Mouse (Mus musculus): ENCODE data around the gene Med21. TPM values are rescaled to one million over a fixed set of nuclear protein-coding genes. Genes with fewer than 3 reads are reported as not detected.
A peak's percentile ranks its signal among the peaks of the same experiment; 100 is the strongest.

Med21 gene
- polyA plus RNA-seq, 1 experiment from 2014 or later = 133 TPM

- no peak overlapping the region for H3K27ac ChIP-seq (ENCODE audit: low read depth, low read length)
- ATAC-seq (replicated peaks; ENCODE audit: insufficient number of reproducible peaks, low FRiP score, low TSS enrichment) = no peak
- H3K4me2 ChIP-seq = no peak overlapping the region
- H3K36me3 ChIP-seq (ENCODE audit: control insufficient read depth, insufficient read depth, low read length) = no peaks in the 10 kb centered on the region
- no peak overlapping the region for H3K4me3 ChIP-seq (ENCODE audit: low read depth, low read length)
- WGBS (ENCODE audit: insufficient replicate concordance) = 74% methylated on average over 6 of the region's 6 CpGs
- H3K9me3 ChIP-seq (replicated peaks; ENCODE audit: control insufficient read depth, low read length) = no peaks in the 10 kb centered on the region; the same call in 1 of the 2 replicates
- H3K27me3 ChIP-seq (ENCODE audit: control insufficient read depth, insufficient read depth, low read length) = no peaks in the 10 kb centered on the region
- H3K9ac ChIP-seq (ENCODE audit: low read depth, low read length) = no peak overlapping the region
- peaks cover 17% of the 10 kb centered on the region for H3K4me1 ChIP-seq (ENCODE audit: control insufficient read depth, insufficient read depth, low read length)
Measured at GRCm38 (mm10) chr6:146666811-146667210, 24.5 kb downstream of the Med21 start.

GRCm38 (mm10) chr6:146668606-146669005 lies 26.3 kb downstream of the Med21 start:
- no peaks in the 10 kb centered on the region for H3K36me3 ChIP-seq (ENCODE audit: control insufficient read depth, insufficient read depth, low read length)
- peak overlapping the region; percentile 34; the same call in 1 of the 2 replicates for H3K9ac ChIP-seq (ENCODE audit: low read depth, low read length)
- H3K27ac ChIP-seq (ENCODE audit: low read depth, low read length) = 0 out of 2 replicates have a peak overlapping the region, but pooled peaks have one; percentile 46
- peaks cover 21% of the 10 kb centered on the region for H3K4me1 ChIP-seq (ENCODE audit: control insufficient read depth, insufficient read depth, low read length)
- ATAC-seq (replicated peaks; ENCODE audit: insufficient number of reproducible peaks, low FRiP score, low TSS enrichment) = no peak
- no peak overlapping the region for H3K4me2 ChIP-seq
- H3K4me3 ChIP-seq (ENCODE audit: low read depth, low read length) = no peak overlapping the region
- no peaks in the 10 kb centered on the region for H3K27me3 ChIP-seq (ENCODE audit: control insufficient read depth, insufficient read depth, low read length)
- no peaks in the 10 kb centered on the region; the same call in 1 of the 2 replicates for H3K9me3 ChIP-seq (replicated peaks; ENCODE audit: control insufficient read depth, low read length)

GRCm38 (mm10) chr6:146670956-146671855 lies 28.9 kb downstream of the Med21 start:
- no peak for ATAC-seq (replicated peaks; ENCODE audit: insufficient number of reproducible peaks, low FRiP score, low TSS enrichment)
- H3K9ac ChIP-seq (ENCODE audit: low read depth, low read length) = peak overlapping the region; percentile 52
- H3K27ac ChIP-seq (ENCODE audit: low read depth, low read length) = peak overlapping the region; percentile 73
- H3K4me1 ChIP-seq (ENCODE audit: control insufficient read depth, insufficient read depth, low read length) = peaks cover 19% of the 10 kb centered on the region
- no peaks in the 10 kb centered on the region for H3K27me3 ChIP-seq (ENCODE audit: control insufficient read depth, insufficient read depth, low read length)
- H3K4me2 ChIP-seq = peak overlapping the region; percentile 39
- H3K36me3 ChIP-seq (ENCODE audit: control insufficient read depth, insufficient read depth, low read length) = no peaks in the 10 kb centered on the region
- H3K4me3 ChIP-seq (ENCODE audit: low read depth, low read length) = no peak overlapping the region
- WGBS (ENCODE audit: insufficient replicate concordance) = 39% methylated on average over 15 of the region's 15 CpGs
- no peaks in the 10 kb centered on the region; the same call in 1 of the 2 replicates for H3K9me3 ChIP-seq (replicated peaks; ENCODE audit: control insufficient read depth, low read length)

- H3K27ac ChIP-seq (ENCODE audit: low read depth, low read length) = peak overlapping the region; percentile 73
- no peaks in the 10 kb centered on the region; the same call in 1 of the 2 replicates for H3K9me3 ChIP-seq (replicated peaks; ENCODE audit: control insufficient read depth, low read length)
- WGBS (ENCODE audit: insufficient replicate concordance) = 47% methylated on average over 5 of the region's 5 CpGs
- no peak overlapping the region for H3K4me3 ChIP-seq (ENCODE audit: low read depth, low read length)
- H3K4me2 ChIP-seq = no peak overlapping the region
- no peaks in the 10 kb centered on the region for H3K27me3 ChIP-seq (ENCODE audit: control insufficient read depth, insufficient read depth, low read length)
- H3K36me3 ChIP-seq (ENCODE audit: control insufficient read depth, insufficient read depth, low read length) = no peaks in the 10 kb centered on the region
- no peak for ATAC-seq (replicated peaks; ENCODE audit: insufficient number of reproducible peaks, low FRiP score, low TSS enrichment)
- H3K4me1 ChIP-seq (ENCODE audit: control insufficient read depth, insufficient read depth, low read length) = peaks cover 20% of the 10 kb centered on the region
- H3K9ac ChIP-seq (ENCODE audit: low read depth, low read length) = 0 out of 2 replicates have a peak overlapping the region, but pooled peaks have one; percentile 39
Measured at GRCm38 (mm10) chr6:146672106-146672505, 29.8 kb downstream of the Med21 start.

- ATAC-seq (replicated peaks; ENCODE audit: insufficient number of reproducible peaks, low FRiP score, low TSS enrichment) = no peak
- Histone ChIP-seq H3K27ac (ENCODE audit: low read depth, low read length) (no peak overlapping the region), H3K4me2 (no peak overlapping the region), H3K9me3 (replicated peaks; ENCODE audit: control insufficient read depth, low read length) (no peaks in the 10 kb centered on the region; the same call in 1 of the 2 replicates), H3K27me3 (ENCODE audit: control insufficient read depth, insufficient read depth, low read length) (no peaks in the 10 kb centered on the region), H3K4me1 (ENCODE audit: control insufficient read depth, insufficient read depth, low read length) (peaks cover 31% of the 10 kb centered on the region), H3K9ac (ENCODE audit: low read depth, low read length) (no peak overlapping the region), H3K4me3 (ENCODE audit: low read depth, low read length) (no peak overlapping the region), H3K36me3 (ENCODE audit: control insufficient read depth, insufficient read depth, low read length) (no peaks in the 10 kb centered on the region)
- 79% methylated on average over 4 of the region's 4 CpGs for WGBS (ENCODE audit: insufficient replicate concordance)
Measured at GRCm38 (mm10) chr6:146673696-146674095, 31.3 kb downstream of the Med21 start.

- ATAC-seq (replicated peaks; ENCODE audit: insufficient number of reproducible peaks, low FRiP score, low TSS enrichment) = no peak
- H3K4me1 ChIP-seq (ENCODE audit: control insufficient read depth, insufficient read depth, low read length) = peaks cover 29% of the 10 kb centered on the region
- H3K9ac ChIP-seq (ENCODE audit: low read depth, low read length) = peak overlapping the region; percentile 39; the same call in 1 of the 2 replicates
- H3K27ac ChIP-seq (ENCODE audit: low read depth, low read length) = peak overlapping the region; percentile 89
- no peaks in the 10 kb centered on the region for H3K36me3 ChIP-seq (ENCODE audit: control insufficient read depth, insufficient read depth, low read length)
- no peaks in the 10 kb centered on the region for H3K27me3 ChIP-seq (ENCODE audit: control insufficient read depth, insufficient read depth, low read length)
- H3K9me3 ChIP-seq (replicated peaks; ENCODE audit: control insufficient read depth, low read length) = no peaks in the 10 kb centered on the region; the same call in 1 of the 2 replicates
- 72% methylated on average over 8 of the region's 8 CpGs for WGBS (ENCODE audit: insufficient replicate concordance)
- H3K4me2 ChIP-seq = no peak overlapping the region
- H3K4me3 ChIP-seq (ENCODE audit: low read depth, low read length) = no peak overlapping the region
Measured at GRCm38 (mm10) chr6:146674420-146674819, 32.1 kb downstream of the Med21 start.

GRCm38 (mm10) chr6:146674881-146675536 lies 32.7 kb downstream of the Med21 start:
- Histone ChIP-seq H3K4me2 (no peak overlapping the region), H3K27ac (ENCODE audit: low read depth, low read length) (peak overlapping the region; percentile 89), H3K36me3 (ENCODE audit: control insufficient read depth, insufficient read depth, low read length) (no peaks in the 10 kb centered on the region), H3K9ac (ENCODE audit: low read depth, low read length) (peak overlapping the region; percentile 39; the same call in 1 of the 2 replicates), H3K4me1 (ENCODE audit: control insufficient read depth, insufficient read depth, low read length) (peaks cover 29% of the 10 kb centered on the region), H3K9me3 (replicated peaks; ENCODE audit: control insufficient read depth, low read length) (peaks cover 3% of the 10 kb centered on the region), H3K4me3 (ENCODE audit: low read depth, low read length) (no peak overlapping the region), H3K27me3 (ENCODE audit: control insufficient read depth, insufficient read depth, low read length) (no peaks in the 10 kb centered on the region)
- WGBS (ENCODE audit: insufficient replicate concordance) = 25% methylated on average over 4 of the region's 4 CpGs
- ATAC-seq (replicated peaks; ENCODE audit: insufficient number of reproducible peaks, low FRiP score, low TSS enrichment) = peak; percentile 60

- WGBS (ENCODE audit: insufficient replicate concordance) = 41% methylated on average over 10 of the region's 10 CpGs
- Histone ChIP-seq H3K4me2 (no peak overlapping the region), H3K9ac (ENCODE audit: low read depth, low read length) (no peak overlapping the region), H3K9me3 (replicated peaks; ENCODE audit: control insufficient read depth, low read length) (peaks cover 3% of the 10 kb centered on the region; the same call in 1 of the 2 replicates), H3K4me3 (ENCODE audit: low read depth, low read length) (no peak overlapping the region), H3K36me3 (ENCODE audit: control insufficient read depth, insufficient read depth, low read length) (no peaks in the 10 kb centered on the region), H3K4me1 (ENCODE audit: control insufficient read depth, insufficient read depth, low read length) (peaks cover 23% of the 10 kb centered on the region), H3K27me3 (ENCODE audit: control insufficient read depth, insufficient read depth, low read length) (no peaks in the 10 kb centered on the region), H3K27ac (ENCODE audit: low read depth, low read length) (peak overlapping the region; percentile 16; the same call in 1 of the 2 replicates)
- no peak for ATAC-seq (replicated peaks; ENCODE audit: insufficient number of reproducible peaks, low FRiP score, low TSS enrichment)
Measured at GRCm38 (mm10) chr6:146676904-146677303, 34.6 kb downstream of the Med21 start.

Data from heart, embryonic 11.5 days (tissue).